Mouse (Mus musculus): ENCODE results near the gene Strc. TPM values are rescaled to one million over a fixed set of nuclear protein-coding genes. Genes with fewer than 3 reads are reported as not detected.
A peak's percentile ranks its signal among the peaks of the same experiment; 100 is the strongest.

The Strc gene
- polyA plus RNA-seq, 1 experiment from 2014 or later: not detected

- peak overlapping the region; percentile 50 for H3K9ac ChIP-seq (replicated peaks; ENCODE audit: low read length)
- 2% methylated on average over 16 of the region's 16 CpGs for WGBS
Measured at GRCm38 (mm10) chr2:121358381-121358780, 28.6 kb downstream of the Strc start.

GRCm38 (mm10) chr2:121357961-121358360 is 29.0 kb downstream of the Strc start:
- peaks cover 14% of the 10 kb centered on the region for H3K27me3 ChIP-seq (ENCODE audit: insufficient read depth, low read length)
- ATAC-seq (ENCODE audit: low FRiP score, low TSS enrichment): no peak
- 1% methylated on average over 4 of the region's 4 CpGs for WGBS
- peak overlapping the region; percentile 40 for H3K4me3 ChIP-seq (ENCODE audit: low read length)
- no peak overlapping the region for H3K27ac ChIP-seq (ENCODE audit: low read length)
- H3K9me3 ChIP-seq (ENCODE audit: low read length): no peaks in the 10 kb centered on the region
- H3K9ac ChIP-seq (replicated peaks; ENCODE audit: low read length): no peak overlapping the region
- H3K36me3 ChIP-seq (ENCODE audit: insufficient read depth, low read length): no peaks in the 10 kb centered on the region
- H3K4me2 ChIP-seq (replicated peaks; ENCODE audit: low read depth, low read length): peak overlapping the region; percentile 59
- H3K4me1 ChIP-seq (ENCODE audit: insufficient read depth, low read length): peaks cover 16% of the 10 kb centered on the region

More at GRCm38 (mm10) chr2:121358381-121358780, 28.6 kb downstream of the Strc start:
- H3K4me2 ChIP-seq (replicated peaks; ENCODE audit: low read depth, low read length): peak overlapping the region; percentile 59
- H3K36me3 ChIP-seq (ENCODE audit: insufficient read depth, low read length): no peaks in the 10 kb centered on the region
- H3K9me3 ChIP-seq (ENCODE audit: low read length): no peaks in the 10 kb centered on the region
- peak overlapping the region; percentile 40 for H3K4me3 ChIP-seq (ENCODE audit: low read length)
- no peak overlapping the region for H3K27ac ChIP-seq (ENCODE audit: low read length)
- H3K27me3 ChIP-seq (ENCODE audit: insufficient read depth, low read length): peaks cover 14% of the 10 kb centered on the region
- peak; percentile 75 for ATAC-seq (ENCODE audit: low FRiP score, low TSS enrichment)
- peaks cover 16% of the 10 kb centered on the region for H3K4me1 ChIP-seq (ENCODE audit: insufficient read depth, low read length)

GRCm38 (mm10) chr2:121357494-121357893 is 29.5 kb downstream of the Strc start, which contains the start of gene Ckmt1:
Gene Ckmt1 (plus strand): TSS chr2:121357714.
- Histone ChIP-seq H3K27ac (ENCODE audit: low read length) (no peak within 1 kb of the TSS), H3K36me3 (ENCODE audit: insufficient read depth, low read length) (no peaks in the 10 kb centered on the region), H3K4me2 (replicated peaks; ENCODE audit: low read depth, low read length) (peak within 1 kb of the TSS; percentile 59), H3K9me3 (ENCODE audit: low read length) (no peaks in the 10 kb centered on the region), H3K27me3 (ENCODE audit: insufficient read depth, low read length) (peaks cover 14% of the 10 kb centered on the region), H3K9ac (replicated peaks; ENCODE audit: low read length) (peak within 1 kb of the TSS; percentile 50), H3K4me3 (ENCODE audit: low read length) (peak within 1 kb of the TSS; percentile 40), H3K4me1 (ENCODE audit: insufficient read depth, low read length) (peaks cover 16% of the 10 kb centered on the region)
- no peak for ATAC-seq (ENCODE audit: low FRiP score, low TSS enrichment)
- WGBS: 40% methylated on average over 5 of the region's 5 CpGs

- under 1% methylated on average over 57 of the region's 58 CpGs for WGBS
- ATAC-seq (ENCODE audit: low FRiP score, low TSS enrichment): peak; percentile 97
- peak within 1 kb of the TSS; percentile 82 for H3K9ac ChIP-seq (replicated peaks; ENCODE audit: low read length)
- peak within 1 kb of the TSS; percentile 76 for H3K4me3 ChIP-seq (ENCODE audit: low read length)
- H3K27ac ChIP-seq (ENCODE audit: low read length): no peak within 1 kb of the TSS
- peaks cover 16% of the 10 kb centered on the region for H3K4me1 ChIP-seq (ENCODE audit: insufficient read depth, low read length)
- peaks cover 14% of the 10 kb centered on the region for H3K27me3 ChIP-seq (ENCODE audit: insufficient read depth, low read length)
- H3K9me3 ChIP-seq (ENCODE audit: low read length): no peaks in the 10 kb centered on the region
- H3K4me2 ChIP-seq (replicated peaks; ENCODE audit: low read depth, low read length): peak within 1 kb of the TSS; percentile 84
- no peaks in the 10 kb centered on the region for H3K36me3 ChIP-seq (ENCODE audit: insufficient read depth, low read length)
Measured at GRCm38 (mm10) chr2:121354820-121355592, 32.0 kb downstream of the Strc start, which contains the start of gene Ppip5k1. Gene Ppip5k1 (minus strand): TSS chr2:121355396.

GRCm38 (mm10) chr2:121354378-121354777 is 32.6 kb downstream of the Strc start:
- 2% methylated on average over 6 of the region's 6 CpGs for WGBS
- Histone ChIP-seq H3K27ac (ENCODE audit: low read length) (no peak overlapping the region), H3K9me3 (ENCODE audit: low read length) (no peaks in the 10 kb centered on the region), H3K4me1 (ENCODE audit: insufficient read depth, low read length) (peaks cover 16% of the 10 kb centered on the region), H3K27me3 (ENCODE audit: insufficient read depth, low read length) (peaks cover 14% of the 10 kb centered on the region), H3K36me3 (ENCODE audit: insufficient read depth, low read length) (no peaks in the 10 kb centered on the region), H3K9ac (replicated peaks; ENCODE audit: low read length) (peak overlapping the region; percentile 82), H3K4me2 (replicated peaks; ENCODE audit: low read depth, low read length) (peak overlapping the region; percentile 84), H3K4me3 (ENCODE audit: low read length) (peak overlapping the region; percentile 76)
- no peak for ATAC-seq (ENCODE audit: low FRiP score, low TSS enrichment)

- H3K4me1 ChIP-seq (ENCODE audit: insufficient read depth, low read length): peaks cover 8% of the 10 kb centered on the region
- no peak overlapping the region for H3K9ac ChIP-seq (replicated peaks; ENCODE audit: low read length)
- H3K27me3 ChIP-seq (ENCODE audit: insufficient read depth, low read length): peaks cover 8% of the 10 kb centered on the region; the same call in 1 of the 2 replicates
- ATAC-seq (ENCODE audit: low FRiP score, low TSS enrichment): no peak
- no peak overlapping the region for H3K4me2 ChIP-seq (replicated peaks; ENCODE audit: low read depth, low read length)
- H3K27ac ChIP-seq (ENCODE audit: low read length): no peak overlapping the region
- no peak overlapping the region for H3K4me3 ChIP-seq (ENCODE audit: low read length)
- H3K9me3 ChIP-seq (ENCODE audit: low read length): no peaks in the 10 kb centered on the region
- H3K36me3 ChIP-seq (ENCODE audit: insufficient read depth, low read length): no peaks in the 10 kb centered on the region
- WGBS: 56% methylated on average over 8 of the region's 8 CpGs
Measured at GRCm38 (mm10) chr2:121353156-121353555, 33.8 kb downstream of the Strc start.

GRCm38 (mm10) chr2:121339057-121339456 is 47.9 kb downstream of the Strc start:
- H3K4me1 ChIP-seq (ENCODE audit: insufficient read depth, low read length): no peaks in the 10 kb centered on the region
- no peak for ATAC-seq (ENCODE audit: low FRiP score, low TSS enrichment)
- no peaks in the 10 kb centered on the region for H3K27me3 ChIP-seq (ENCODE audit: insufficient read depth, low read length)
- H3K9me3 ChIP-seq (ENCODE audit: low read length): 0 out of 2 replicates have a peak, but pooled peaks cover 3% of the 10 kb centered on the region
- no peak overlapping the region for H3K4me3 ChIP-seq (ENCODE audit: low read length)
- H3K4me2 ChIP-seq (replicated peaks; ENCODE audit: low read depth, low read length): no peak overlapping the region
- no peak overlapping the region for H3K9ac ChIP-seq (replicated peaks; ENCODE audit: low read length)
- H3K36me3 ChIP-seq (ENCODE audit: insufficient read depth, low read length): peaks cover 7% of the 10 kb centered on the region; the same call in 1 of the 2 replicates
- no peak overlapping the region for H3K27ac ChIP-seq (ENCODE audit: low read length)

- Histone ChIP-seq H3K27me3 (ENCODE audit: insufficient read depth, low read length) (no peaks in the 10 kb centered on the region), H3K9me3 (ENCODE audit: low read length) (no peaks in the 10 kb centered on the region), H3K36me3 (ENCODE audit: insufficient read depth, low read length) (0 out of 2 replicates have a peak, but pooled peaks cover 3% of the 10 kb centered on the region), H3K4me1 (ENCODE audit: insufficient read depth, low read length) (no peaks in the 10 kb centered on the region), H3K4me3 (ENCODE audit: low read length) (no peak overlapping the region), H3K27ac (ENCODE audit: low read length) (no peak overlapping the region), H3K9ac (replicated peaks; ENCODE audit: low read length) (no peak overlapping the region), H3K4me2 (replicated peaks; ENCODE audit: low read depth, low read length) (no peak overlapping the region)
- 91% methylated on average over 2 of the region's 2 CpGs for WGBS
- ATAC-seq (ENCODE audit: low FRiP score, low TSS enrichment): no peak
Measured at GRCm38 (mm10) chr2:121329492-121329891, 57.5 kb downstream of the Strc start.

GRCm38 (mm10) chr2:121323693-121324470 is 63.1 kb downstream of the Strc start:
- no peak overlapping the region for H3K4me2 ChIP-seq (replicated peaks; ENCODE audit: low read depth, low read length)
- H3K9ac ChIP-seq (replicated peaks; ENCODE audit: low read length): no peak overlapping the region
- H3K27me3 ChIP-seq (ENCODE audit: insufficient read depth, low read length): no peaks in the 10 kb centered on the region
- no peaks in the 10 kb centered on the region for H3K4me1 ChIP-seq (ENCODE audit: insufficient read depth, low read length)
- no peak overlapping the region for H3K4me3 ChIP-seq (ENCODE audit: low read length)
- 83% methylated on average over 10 of the region's 10 CpGs for WGBS
- H3K27ac ChIP-seq (ENCODE audit: low read length): no peak overlapping the region
- no peak for ATAC-seq (ENCODE audit: low FRiP score, low TSS enrichment)
- H3K36me3 ChIP-seq (ENCODE audit: insufficient read depth, low read length): no peaks in the 10 kb centered on the region; the same call in 1 of the 2 replicates
- H3K9me3 ChIP-seq (ENCODE audit: low read length): no peaks in the 10 kb centered on the region
